Mouse (Mus musculus): ENCODE results near the gene Dkkl1.

DNA sequence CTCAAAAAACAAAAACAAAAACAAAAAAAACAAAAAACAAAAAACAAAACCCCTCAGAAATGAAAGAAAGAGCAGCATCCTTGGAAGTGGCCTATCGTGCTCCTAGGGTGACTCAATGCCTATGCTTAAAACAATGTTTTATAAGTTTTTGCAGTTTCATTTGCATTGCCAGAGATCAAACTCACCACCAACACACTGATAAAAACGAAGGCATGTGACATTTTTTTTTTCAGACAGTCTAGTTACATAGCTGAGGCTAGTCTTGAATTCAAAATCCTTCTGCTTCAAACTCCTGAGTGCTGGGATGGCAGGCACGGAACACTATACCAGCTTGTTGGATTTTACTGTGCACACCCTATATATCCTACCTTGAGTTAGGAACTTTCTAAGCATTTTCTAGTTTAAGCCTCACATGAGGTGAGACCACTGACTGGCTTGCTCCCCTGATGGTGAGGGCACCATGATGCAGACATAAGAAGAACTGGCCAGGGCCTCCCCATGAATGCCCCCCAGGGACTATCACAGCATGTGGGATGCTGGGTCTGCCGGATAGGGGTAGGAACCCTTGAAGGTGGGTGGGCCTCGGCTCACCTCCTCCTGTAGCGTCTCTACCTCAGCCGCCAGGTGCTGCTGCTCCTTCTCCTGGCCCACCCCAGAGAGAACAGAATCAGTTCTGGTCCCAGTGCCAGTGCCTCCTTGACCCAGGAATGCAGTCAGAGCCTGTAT, 19.2 kb downstream of the Dkkl1 start:
- no peak for TF ChIP-seq E2F4 (IDR thresholded peaks at IDR 0.05; ENCODE audit: insufficient read depth)
- TF ChIP-seq POLR2A (IDR thresholded peaks at IDR 0.05; ENCODE audit: insufficient read length, low read depth): no peak
- TF ChIP-seq MAX (IDR thresholded peaks at IDR 0.05; ENCODE audit: low read depth): no peak
- no peak for TF ChIP-seq SRF (IDR thresholded peaks at IDR 0.05; ENCODE audit: control insufficient read depth, insufficient read length, low read depth)
- TF ChIP-seq USF1 (IDR thresholded peaks at IDR 0.05; ENCODE audit: low read depth): no peak
- no peak for TF ChIP-seq MYOD1 (IDR thresholded peaks at IDR 0.05; ENCODE audit: control insufficient read depth in 1 of 3, insufficient read length in 2 of 3, low read depth in 2 of 3)
